Mouse (Mus musculus): ENCODE measurements at regions not wholly inside any gene's neighbourhood (a gene's known extent, or its start where the extent isn't known, plus 50 kb on each side); places are given as distances from the start of the nearest gene placed in this dataset.

DNA sequence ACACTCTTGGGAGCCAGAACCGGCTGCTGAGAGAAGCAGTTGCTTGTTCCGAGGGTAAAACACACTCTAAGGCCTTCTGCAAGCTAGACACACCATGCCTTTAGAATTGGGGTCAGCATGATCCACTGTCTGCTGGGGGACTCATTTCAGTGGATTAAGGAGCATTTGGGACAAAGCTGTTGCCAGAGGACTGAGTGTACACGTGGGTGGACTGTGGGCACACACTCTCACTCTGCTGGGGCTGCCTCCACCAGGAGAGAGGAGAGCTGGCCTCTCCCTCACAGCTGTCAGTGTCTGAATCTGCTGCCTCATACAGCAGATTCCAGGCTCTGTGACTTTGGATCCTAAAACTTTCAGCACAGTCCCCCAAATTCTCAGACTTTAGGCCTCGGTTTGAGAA is 161.2 kb upstream of the Rreb1 start:
- 85% methylated on average over 4 of the region's 4 CpGs for WGBS

DNA sequence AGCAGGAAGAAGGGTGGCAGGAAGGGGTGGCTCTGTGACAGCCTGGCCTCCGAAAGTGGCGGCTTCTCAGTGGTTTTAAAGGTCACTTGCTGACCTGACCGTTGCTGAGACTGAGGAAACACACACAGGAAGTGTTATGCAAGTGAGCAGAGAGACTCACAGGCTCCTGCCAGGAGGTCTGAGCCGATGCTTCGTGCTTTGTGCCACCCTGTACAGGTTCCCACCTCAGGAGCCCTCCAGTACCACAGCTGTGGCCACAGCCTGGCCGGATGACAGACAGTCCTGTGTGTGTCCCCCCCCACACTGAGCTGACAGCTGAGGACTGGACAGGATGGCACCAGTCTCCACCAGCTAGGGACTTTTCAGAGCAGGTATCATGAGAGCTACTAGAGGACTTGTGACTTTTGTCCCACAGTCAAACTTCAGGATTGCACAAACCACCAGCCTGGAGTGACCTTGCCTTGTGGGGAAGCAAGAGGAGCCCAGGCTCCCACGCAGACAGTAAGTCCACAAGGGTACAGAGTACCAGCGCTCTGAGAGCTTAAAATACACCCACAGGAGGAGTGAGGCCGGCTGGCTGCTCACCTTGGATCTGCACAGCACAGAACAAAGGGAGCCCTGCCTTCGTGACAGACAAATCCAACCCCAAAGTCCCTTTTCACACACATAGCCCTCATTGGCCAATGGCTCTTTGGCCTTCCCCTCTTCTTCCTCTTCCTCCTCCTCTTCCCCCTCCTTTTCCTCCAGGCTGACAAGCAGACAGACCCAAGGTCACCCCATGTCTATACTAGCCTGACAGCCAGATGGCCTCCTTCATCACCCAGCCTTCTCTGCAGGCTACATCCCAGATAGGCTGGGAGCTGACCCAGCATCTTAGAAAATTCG is 158.1 kb upstream of the Rreb1 start:
- peaks cover 5% of the 10 kb centered on the region for H3K4me1 ChIP-seq (ENCODE audit: control insufficient read depth, insufficient read depth, low read length)
- no peak for TF ChIP-seq CTCF (IDR thresholded peaks at IDR 0.05; ENCODE audit: insufficient read depth, low read length)
- no peak; the same call in 1 of the 2 replicates for TF ChIP-seq POLR2A (IDR thresholded peaks at IDR 0.05; ENCODE audit: borderline replicate concordance, extremely low read depth, low read depth, low read length)
- WGBS: 28% methylated on average over 11 of the region's 11 CpGs
- peak; percentile 53 for DNase-seq
- no peak overlapping the region for H3K4me3 ChIP-seq (replicated peaks; ENCODE audit: extremely low read depth, low read depth, low read length)

More for the DNA sequence above, 161.2 kb upstream of the Rreb1 start:
- Histone ChIP-seq H3K4me3 (replicated peaks; ENCODE audit: extremely low read depth, low read depth, low read length) (no peak overlapping the region), H3K4me1 (ENCODE audit: control insufficient read depth, insufficient read depth, low read length) (peaks cover 5% of the 10 kb centered on the region)
- DNase-seq: no peak
- TF ChIP-seq POLR2A (IDR thresholded peaks at IDR 0.05; ENCODE audit: borderline replicate concordance, extremely low read depth, low read depth, low read length) (no peak), CTCF (IDR thresholded peaks at IDR 0.05; ENCODE audit: insufficient read depth, low read length) (no peak)

GRCm38 (mm10) chr13:37621319-37622050 is 156.7 kb upstream of the Rreb1 start:
- WGBS: 80% methylated on average over 5 of the region's 5 CpGs

DNA sequence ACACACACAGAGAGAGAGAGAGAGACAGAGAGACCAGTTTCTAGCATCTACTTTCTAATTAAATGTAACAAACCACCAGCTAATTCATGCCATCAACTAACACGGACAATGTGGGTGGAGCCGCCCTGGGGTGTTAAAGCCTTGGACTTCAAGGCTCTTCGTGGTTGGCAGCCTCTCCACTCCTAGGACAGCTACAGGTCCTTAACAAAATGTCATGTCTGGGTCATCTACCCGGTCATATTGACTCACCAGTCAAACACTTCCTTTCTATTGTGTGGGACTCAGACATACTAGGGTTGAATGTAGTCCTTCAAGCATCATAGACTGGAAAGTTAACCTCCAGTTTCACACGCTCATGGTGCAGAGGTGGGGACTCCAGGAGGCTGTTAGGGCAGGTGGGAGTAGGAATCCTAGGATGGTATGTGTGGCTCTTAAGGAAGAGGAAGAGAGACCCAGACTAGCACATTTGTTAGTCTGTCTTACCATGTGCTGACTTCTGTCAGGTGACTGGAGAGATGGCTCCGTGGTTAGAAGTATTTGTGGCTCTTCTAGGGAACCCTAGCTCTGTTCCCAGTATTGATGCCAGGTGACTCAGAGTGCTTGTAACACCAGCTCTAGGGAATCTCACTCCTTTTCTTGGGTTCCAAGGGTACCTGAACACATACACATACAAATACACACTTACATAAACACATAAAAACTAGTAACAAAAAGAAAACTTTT is 155.7 kb upstream of the Rreb1 start:
- TF ChIP-seq POLR2A (IDR thresholded peaks at IDR 0.05; ENCODE audit: borderline replicate concordance, extremely low read depth, low read depth, low read length) (no peak), CTCF (IDR thresholded peaks at IDR 0.05; ENCODE audit: insufficient read depth, low read length) (no peak)
- WGBS: 42% methylated on average over 6 of the region's 6 CpGs
- DNase-seq: no peak
- Histone ChIP-seq H3K4me1 (ENCODE audit: control insufficient read depth, insufficient read depth, low read length) (peaks cover 5% of the 10 kb centered on the region), H3K4me3 (replicated peaks; ENCODE audit: extremely low read depth, low read depth, low read length) (no peak overlapping the region)

More at GRCm38 (mm10) chr13:37621319-37622050, 156.7 kb upstream of the Rreb1 start:
- no peak for DNase-seq
- no peak for TF ChIP-seq POLR2A (IDR thresholded peaks at IDR 0.05; ENCODE audit: borderline replicate concordance, extremely low read depth, low read depth, low read length)
- TF ChIP-seq CTCF (IDR thresholded peaks at IDR 0.05; ENCODE audit: insufficient read depth, low read length): no peak
- peaks cover 5% of the 10 kb centered on the region for H3K4me1 ChIP-seq (ENCODE audit: control insufficient read depth, insufficient read depth, low read length)
- no peak overlapping the region for H3K4me3 ChIP-seq (replicated peaks; ENCODE audit: extremely low read depth, low read depth, low read length)

GRCm38 (mm10) chr13:37624741-37625140 is 153.5 kb upstream of the Rreb1 start:
- no peak overlapping the region for H3K4me3 ChIP-seq (replicated peaks; ENCODE audit: extremely low read depth, low read depth, low read length)
- DNase-seq: no peak
- TF ChIP-seq CTCF (IDR thresholded peaks at IDR 0.05; ENCODE audit: insufficient read depth, low read length) (no peak), POLR2A (IDR thresholded peaks at IDR 0.05; ENCODE audit: borderline replicate concordance, extremely low read depth, low read depth, low read length) (no peak)
- H3K4me1 ChIP-seq (ENCODE audit: control insufficient read depth, insufficient read depth, low read length): peaks cover 3% of the 10 kb centered on the region
- WGBS: 78% methylated on average over 1 of the region's 1 CpGs

- Histone ChIP-seq H3K4me1 (ENCODE audit: control insufficient read depth, insufficient read depth, low read length) (no peaks in the 10 kb centered on the region), H3K4me3 (replicated peaks; ENCODE audit: extremely low read depth, low read depth, low read length) (no peak overlapping the region)
- whole genome bisulfite sequencing: 89% methylated on average over 13 of the region's 13 CpGs
- no peak for TF ChIP-seq CTCF (IDR thresholded peaks at IDR 0.05; ENCODE audit: insufficient read depth, low read length)
- no peak for TF ChIP-seq POLR2A (IDR thresholded peaks at IDR 0.05; ENCODE audit: borderline replicate concordance, extremely low read depth, low read depth, low read length)
- no peak for DNase-seq
These were observed 152.5 kb upstream of the Rreb1 start for GRCm38 (mm10) chr13:37625532-37626235.

- DNase-seq: no peak
- WGBS: 65% methylated on average over 16 of the region's 16 CpGs
These were observed 149.6 kb upstream of the Rreb1 start for GRCm38 (mm10) chr13:37628391-37629270.

DNA sequence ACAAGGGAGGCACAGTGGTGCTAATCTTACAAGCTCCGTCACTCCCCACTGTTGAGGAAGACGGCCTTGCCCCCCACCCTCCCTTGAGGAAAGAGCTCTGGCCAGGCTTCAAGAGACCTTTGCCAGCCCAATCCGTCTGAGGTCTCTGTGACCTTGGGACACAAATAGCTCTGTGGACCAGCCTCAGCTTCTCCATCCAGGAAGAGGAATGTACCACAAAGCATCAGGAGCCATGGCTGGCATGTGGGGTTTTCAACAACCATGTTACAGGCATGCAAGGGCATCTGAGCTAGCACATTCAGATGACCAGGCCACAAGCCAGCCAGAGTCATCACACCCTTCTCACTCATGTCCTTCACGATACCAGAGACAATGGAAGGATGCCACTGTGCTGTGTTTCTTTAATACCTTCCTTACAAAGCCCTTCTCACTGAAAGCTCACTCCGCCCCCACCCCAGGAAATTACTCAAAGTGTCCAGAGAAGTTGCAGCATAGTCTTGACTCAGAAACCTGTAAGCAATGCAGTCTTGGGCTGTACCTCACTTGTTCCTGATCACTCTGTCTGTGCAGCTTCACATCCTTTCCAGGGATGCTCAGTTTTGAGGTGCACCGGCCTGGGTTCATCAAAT is 148.8 kb upstream of the Rreb1 start:
- no peak for DNase-seq
- Histone ChIP-seq H3K4me3 (replicated peaks; ENCODE audit: extremely low read depth, low read depth, low read length) (no peak overlapping the region), H3K4me1 (ENCODE audit: control insufficient read depth, insufficient read depth, low read length) (no peaks in the 10 kb centered on the region)
- TF ChIP-seq POLR2A (IDR thresholded peaks at IDR 0.05; ENCODE audit: borderline replicate concordance, extremely low read depth, low read depth, low read length): no peak
- TF ChIP-seq CTCF (IDR thresholded peaks at IDR 0.05; ENCODE audit: insufficient read depth, low read length): no peak
- 46% methylated on average over 6 of the region's 6 CpGs for WGBS

More at GRCm38 (mm10) chr13:37628391-37629270, 149.6 kb upstream of the Rreb1 start:
- H3K4me1 ChIP-seq (ENCODE audit: control insufficient read depth, insufficient read depth, low read length): no peaks in the 10 kb centered on the region
- H3K4me3 ChIP-seq (replicated peaks; ENCODE audit: extremely low read depth, low read depth, low read length): no peak overlapping the region
- TF ChIP-seq CTCF (IDR thresholded peaks at IDR 0.05; ENCODE audit: insufficient read depth, low read length) (no peak), POLR2A (IDR thresholded peaks at IDR 0.05; ENCODE audit: borderline replicate concordance, extremely low read depth, low read depth, low read length) (no peak)

Data from lung, adult 2 months (tissue).